Mouse (Mus musculus) heart, postnatal 0 days (tissue): ENCODE measurements at regions not wholly inside any gene's neighbourhood (a gene's known extent, or its start where the extent isn't known, plus 50 kb on each side); places are given as distances from the start of the nearest gene placed in this dataset.

Experiments used
- ATAC-seq: fragments of 200-750 bp; cut with Nextera tagmentation; 2 replicates; pipeline ENCODE4 v1.8.0; 2017; ENCODE audit warnings: low read depth, moderate number of reproducible peaks, moderate library complexity; ENCODE audit not compliant: insufficient read depth
- DNase-seq: peaks from one replicate; pipeline ENCODE4 v3.0.0-alpha.2; 2016; ENCODE audit warnings: low spot score
- H3K27ac ChIP-seq: fragments of 300-500 bp; sonication (generic); 2 replicates; pipeline ENCODE4 v1.5.1; 2014; ENCODE audit warnings: low read depth, mild to moderate bottlenecking
- H3K27me3 ChIP-seq: fragments of 300-500 bp; sonication (generic); 2 replicates; pipeline ENCODE4 v1.6.1; 2014; ENCODE audit warnings: low read length, mixed read lengths; ENCODE audit not compliant: control insufficient read depth, insufficient read depth
- H3K36me3 ChIP-seq: fragments of 300-500 bp; sonication (generic); replicated peaks from 2 replicates; pipeline ENCODE4 v1.6.1; 2014; ENCODE audit warnings: low read length, mixed read lengths; ENCODE audit not compliant: control insufficient read depth, insufficient read depth
- H3K4me1 ChIP-seq: fragments of 300-500 bp; sonication (generic); 2 replicates; pipeline ENCODE4 v1.6.1; 2014; ENCODE audit warnings: antibody characterized with exemption; ENCODE audit not compliant: control insufficient read depth, insufficient read depth
- H3K4me2 ChIP-seq: fragments of 300-500 bp; sonication (generic); 2 replicates; pipeline ENCODE4 v1.6.1; 2014; ENCODE audit warnings: low read depth, mild to moderate bottlenecking, low read length, moderate library complexity
- H3K4me3 ChIP-seq: fragments of 300-500 bp; sonication (generic); 2 replicates; pipeline ENCODE4 v1.5.1; 2014; ENCODE audit warnings: low read depth, low read length
- H3K9ac ChIP-seq: fragments of 300-500 bp; sonication (generic); replicated peaks from 2 replicates; pipeline ENCODE4 v1.6.1; 2014; ENCODE audit warnings: low read depth, low read length, mixed read lengths
- H3K9me3 ChIP-seq: fragments of 300-500 bp; sonication (generic); replicated peaks from 2 replicates; pipeline ENCODE4 v1.6.1; 2016; ENCODE audit warnings: low read length; ENCODE audit not compliant: control insufficient read depth
- CTCF ChIP-seq: IDR thresholded peaks from 2 replicates; pipeline ENCODE4 v1.5.1; 2016; ENCODE audit warnings: antibody characterized with exemption, control low read depth, low read depth
- EP300 ChIP-seq: IDR thresholded peaks from 2 replicates; pipeline ENCODE4 v1.6.1; 2016; ENCODE audit warnings: antibody characterized with exemption, low read depth
- WGBS: fragments of 180-500 bp; shearing (Covaris S2); extraction: QIAGEN DNeasy Blood & Tissue Kit; methylation state at CpG from one replicate; pipeline ENCODE4 v1.1.7; 2014; 5-methylcytosine and 5-hydroxymethylcytosine counted together

DNA sequence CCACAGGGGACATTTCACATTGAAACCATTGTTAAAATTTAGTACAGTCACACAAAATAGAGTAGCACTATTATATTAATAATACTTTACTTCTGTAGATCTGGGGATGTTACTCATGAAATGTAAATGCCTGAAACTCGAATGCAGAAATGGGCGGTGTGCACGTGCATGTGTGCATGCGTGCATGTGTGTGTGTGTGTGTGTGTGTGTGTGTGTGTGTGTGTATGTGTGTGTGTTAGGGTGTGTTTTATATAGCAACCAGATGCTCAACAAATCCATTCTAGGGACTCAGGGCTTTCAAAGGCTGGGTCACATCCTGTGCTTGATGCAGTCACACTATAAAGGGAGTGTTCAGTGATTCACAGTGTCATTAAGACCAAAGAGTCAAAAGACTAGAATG is 301.7 kb downstream of the Med10 start:
- WGBS, result 89% methylated on average over 4 of the region's 4 CpGs
- no peaks in the 10 kb centered on the region for H3K27me3 ChIP-seq
- no peaks in the 10 kb centered on the region for H3K9me3 ChIP-seq
- H3K36me3 ChIP-seq, result no peaks in the 10 kb centered on the region
- H3K4me2 ChIP-seq, result no peak overlapping the region
- TF ChIP-seq EP300, result no peak
- no peak for TF ChIP-seq CTCF
- ATAC-seq (no peak), DNase-seq (no peak)
- no peak overlapping the region for H3K27ac ChIP-seq
- H3K4me3 ChIP-seq, result no peak overlapping the region
- no peaks in the 10 kb centered on the region for H3K4me1 ChIP-seq
- H3K9ac ChIP-seq, result no peak overlapping the region

DNA sequence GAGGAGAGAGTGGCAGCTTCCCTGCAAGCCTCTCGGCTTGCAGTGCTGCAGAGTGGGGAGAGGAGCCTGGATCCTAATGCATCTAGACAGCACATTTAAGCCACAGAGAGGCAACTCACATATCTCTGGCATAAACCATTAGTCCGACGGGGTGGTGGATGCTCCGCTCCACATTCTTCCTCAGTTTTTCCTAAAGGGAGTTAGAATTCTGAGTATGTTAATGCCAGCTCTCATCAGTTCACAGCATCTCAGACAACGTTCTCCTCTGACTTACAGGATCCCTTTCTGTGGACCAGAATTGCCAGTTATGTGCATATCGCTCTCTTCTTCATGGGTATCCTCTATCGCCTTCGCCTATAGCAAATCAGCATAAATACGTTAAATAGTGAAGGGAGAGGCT is 313.4 kb downstream of the Med10 start:
- no peak overlapping the region for H3K4me3 ChIP-seq
- no peaks in the 10 kb centered on the region for H3K36me3 ChIP-seq
- H3K27me3 ChIP-seq, result no peaks in the 10 kb centered on the region
- H3K27ac ChIP-seq, result no peak overlapping the region
- H3K4me1 ChIP-seq, result no peaks in the 10 kb centered on the region
- WGBS, result 74% methylated on average over 9 of the region's 9 CpGs
- H3K9ac ChIP-seq, result no peak overlapping the region
- H3K9me3 ChIP-seq, result no peaks in the 10 kb centered on the region
- no peak overlapping the region for H3K4me2 ChIP-seq
- no peak for TF ChIP-seq EP300
- TF ChIP-seq CTCF, result no peak
- no peak for DNase-seq
- ATAC-seq, result no peak

DNA sequence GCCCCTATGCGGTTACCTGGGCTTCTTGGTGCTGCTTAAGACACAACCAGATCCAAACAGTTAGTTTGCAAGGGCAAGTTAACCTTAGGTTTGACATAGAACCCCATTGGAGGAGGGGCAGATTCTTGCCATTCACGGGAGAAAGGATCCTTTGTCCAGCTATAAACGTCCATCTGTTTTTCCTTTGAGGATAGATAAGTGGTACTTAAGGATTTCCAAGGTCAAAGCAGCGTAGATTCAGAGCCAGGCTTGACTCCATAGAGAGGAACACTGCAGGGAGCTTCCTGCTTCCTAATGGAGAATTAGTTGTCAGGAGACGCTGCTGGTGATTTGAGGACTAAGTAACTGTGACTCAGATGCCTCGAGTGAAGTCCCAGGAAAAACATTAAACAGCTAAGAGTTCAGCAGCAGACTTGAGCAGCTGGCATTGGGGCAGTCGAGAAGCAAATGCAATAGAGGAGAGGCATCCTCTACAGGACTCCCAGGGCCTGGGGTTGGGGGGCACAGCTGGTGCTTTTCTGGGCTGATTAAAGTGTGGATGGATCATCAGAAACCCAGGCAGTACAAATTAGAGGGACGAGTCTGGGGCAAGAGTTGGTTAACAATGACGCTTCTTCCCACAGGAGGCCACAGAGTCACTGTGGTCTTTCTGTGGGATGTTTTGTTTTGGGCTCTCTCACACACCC is 322.8 kb downstream of the Med10 start:
- no peaks in the 10 kb centered on the region for H3K36me3 ChIP-seq
- H3K4me1 ChIP-seq, result no peaks in the 10 kb centered on the region
- TF ChIP-seq EP300, result no peak
- no peak for TF ChIP-seq CTCF
- H3K9ac ChIP-seq, result no peak overlapping the region
- no peaks in the 10 kb centered on the region for H3K27me3 ChIP-seq
- H3K4me2 ChIP-seq, result no peak overlapping the region
- ATAC-seq (no peak), DNase-seq (no peak)
- H3K27ac ChIP-seq, result no peak overlapping the region
- 30% methylated on average over 9 of the region's 9 CpGs for WGBS
- no peak overlapping the region for H3K4me3 ChIP-seq
- H3K9me3 ChIP-seq, result no peaks in the 10 kb centered on the region

DNA sequence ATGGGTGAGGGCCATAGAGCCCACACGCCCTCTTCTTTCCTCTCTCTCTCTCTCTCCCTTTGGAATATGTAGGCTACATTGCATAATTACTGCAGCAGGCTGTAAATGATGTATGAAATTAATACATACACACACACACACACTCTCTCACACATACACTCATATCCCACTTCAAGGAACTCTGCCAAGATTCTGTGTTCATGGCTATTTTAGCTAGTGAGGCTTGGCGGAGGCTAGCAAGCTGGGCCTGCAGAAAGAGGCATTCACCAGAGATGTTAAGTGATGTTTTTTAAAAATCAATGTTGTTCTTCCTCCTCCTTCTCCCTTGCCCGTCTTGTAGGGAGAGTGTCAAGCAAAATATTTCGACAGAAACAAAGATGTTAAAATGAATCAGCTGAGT is 325.1 kb downstream of the Med10 start:
- no peak overlapping the region for H3K4me3 ChIP-seq
- WGBS, result 58% methylated on average over 4 of the region's 4 CpGs
- no peak overlapping the region for H3K4me2 ChIP-seq
- no peak for DNase-seq
- no peak for TF ChIP-seq EP300
- TF ChIP-seq CTCF, result no peak
- H3K9me3 ChIP-seq, result no peaks in the 10 kb centered on the region
- ATAC-seq, result no peak
- no peaks in the 10 kb centered on the region for H3K27me3 ChIP-seq
- no peaks in the 10 kb centered on the region for H3K36me3 ChIP-seq
- no peaks in the 10 kb centered on the region for H3K4me1 ChIP-seq
- no peak overlapping the region for H3K9ac ChIP-seq
- no peak overlapping the region for H3K27ac ChIP-seq

DNA sequence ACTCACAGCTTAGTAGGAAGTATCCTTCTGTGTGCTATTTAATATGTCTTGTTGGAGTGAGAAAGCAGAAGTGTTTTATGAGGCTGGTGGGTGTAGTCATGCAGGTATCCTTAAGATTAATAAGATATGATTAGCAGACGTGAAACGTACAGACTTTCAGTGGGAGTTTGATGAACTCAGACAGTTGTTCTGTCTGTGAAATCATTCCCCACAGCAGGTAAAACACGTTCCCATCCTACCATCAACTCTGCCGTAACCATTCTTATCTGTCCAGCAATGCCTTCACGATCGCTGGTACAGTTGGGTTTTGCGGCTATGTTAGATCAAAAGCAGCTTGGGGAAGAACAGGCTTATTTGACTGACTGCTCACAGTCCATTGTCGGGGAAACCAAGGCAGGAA is 332.3 kb downstream of the Med10 start:
- Histone ChIP-seq H3K9ac (no peak overlapping the region), H3K4me3 (no peak overlapping the region), H3K4me2 (no peak overlapping the region), H3K27me3 (no peaks in the 10 kb centered on the region), H3K27ac (no peak overlapping the region), H3K4me1 (no peaks in the 10 kb centered on the region), H3K9me3 (no peaks in the 10 kb centered on the region), H3K36me3 (no peaks in the 10 kb centered on the region)
- no peak for TF ChIP-seq CTCF
- no peak for TF ChIP-seq EP300
- DNase-seq (no peak), ATAC-seq (no peak)
- WGBS, result 82% methylated on average over 8 of the region's 8 CpGs

DNA sequence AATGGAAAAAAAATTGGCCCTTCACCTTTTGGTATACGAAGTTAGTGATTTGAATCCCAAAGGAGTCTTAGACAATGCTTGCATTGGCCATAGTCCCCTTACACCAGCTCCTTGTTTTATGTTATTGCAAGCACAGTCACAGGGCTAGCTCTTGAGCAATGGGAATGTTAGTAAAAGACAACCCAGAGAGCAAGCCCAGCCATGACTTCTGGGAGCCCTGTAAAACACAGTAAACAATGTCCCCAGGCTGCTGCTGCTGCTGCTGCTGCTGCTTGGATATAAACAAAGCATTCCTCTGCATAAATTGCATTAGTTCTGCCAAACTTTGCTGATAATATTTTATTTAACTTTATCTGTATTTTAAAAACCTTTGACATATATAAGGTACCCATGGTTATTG is 334.0 kb downstream of the Med10 start:
- no peak for TF ChIP-seq EP300
- no peak for TF ChIP-seq CTCF
- no peak for DNase-seq
- 81% methylated on average over 1 of the region's 1 CpGs for WGBS
- no peak overlapping the region for H3K4me2 ChIP-seq
- ATAC-seq, result no peak
- H3K4me3 ChIP-seq, result no peak overlapping the region
- no peaks in the 10 kb centered on the region for H3K4me1 ChIP-seq
- no peaks in the 10 kb centered on the region for H3K9me3 ChIP-seq
- no peak overlapping the region for H3K27ac ChIP-seq
- no peak overlapping the region for H3K9ac ChIP-seq
- no peaks in the 10 kb centered on the region for H3K27me3 ChIP-seq
- no peaks in the 10 kb centered on the region for H3K36me3 ChIP-seq
